Mouse (Mus musculus) C2C12 (cell line): ENCODE results near the gene Esrrb.

ENCODE experiments used
- CEBPB ChIP-seq: IDR thresholded peaks from one replicate; pipeline ENCODE4 v1.6.1; 2011; ENCODE audit warnings: low read depth, mild to moderate bottlenecking, control low read depth, moderate library complexity
- CTCF ChIP-seq: IDR thresholded peaks from one replicate; pipeline ENCODE4 v1.5.1; 2011; ENCODE audit not compliant: control insufficient read depth, insufficient read depth, insufficient read length
- MAX ChIP-seq: IDR thresholded peaks from one replicate; pipeline ENCODE4 v1.6.1; 2011; ENCODE audit warnings: mild to moderate bottlenecking, control low read depth
- MYOD1 ChIP-seq: IDR thresholded peaks from one replicate; pipeline ENCODE4 v1.6.1; 2011; ENCODE audit warnings: low read depth; ENCODE audit not compliant: control insufficient read depth, insufficient read length
- USF1 ChIP-seq: IDR thresholded peaks from one replicate; pipeline ENCODE4 v1.6.1; 2011; ENCODE audit warnings: low read depth, mild to moderate bottlenecking, control low read depth, moderate library complexity

- TF ChIP-seq CTCF (no peak), USF1 (no peak), CEBPB (no peak), MAX (no peak), MYOD1 (no peak)
These were observed 1.0 kb upstream of the Esrrb start for GRCm38 (mm10) chr12:86359873-86360272.
